Mouse (Mus musculus) heart, postnatal 0 days (tissue): ENCODE measurements around the gene Sfmbt1. TPM values are rescaled to one million over a fixed set of nuclear protein-coding genes. Genes with fewer than 3 reads are reported as not detected.

Source experiments
- ATAC-seq: fragments of 200-750 bp; cut with Nextera tagmentation; 2 replicates; pipeline ENCODE4 v1.8.0; 2017; ENCODE audit warnings: low read depth, moderate number of reproducible peaks, moderate library complexity; ENCODE audit not compliant: insufficient read depth
- DNase-seq: peaks from one replicate; pipeline ENCODE4 v3.0.0-alpha.2; 2016; ENCODE audit warnings: low spot score
- H3K27ac ChIP-seq: fragments of 300-500 bp; sonication (generic); 2 replicates; pipeline ENCODE4 v1.5.1; 2014; ENCODE audit warnings: low read depth, mild to moderate bottlenecking
- H3K27me3 ChIP-seq: fragments of 300-500 bp; sonication (generic); 2 replicates; pipeline ENCODE4 v1.6.1; 2014; ENCODE audit warnings: low read length, mixed read lengths; ENCODE audit not compliant: control insufficient read depth, insufficient read depth
- H3K36me3 ChIP-seq: fragments of 300-500 bp; sonication (generic); replicated peaks from 2 replicates; pipeline ENCODE4 v1.6.1; 2014; ENCODE audit warnings: low read length, mixed read lengths; ENCODE audit not compliant: control insufficient read depth, insufficient read depth
- H3K4me1 ChIP-seq: fragments of 300-500 bp; sonication (generic); 2 replicates; pipeline ENCODE4 v1.6.1; 2014; ENCODE audit warnings: antibody characterized with exemption; ENCODE audit not compliant: control insufficient read depth, insufficient read depth
- H3K4me2 ChIP-seq: fragments of 300-500 bp; sonication (generic); 2 replicates; pipeline ENCODE4 v1.6.1; 2014; ENCODE audit warnings: low read depth, mild to moderate bottlenecking, low read length, moderate library complexity
- H3K4me3 ChIP-seq: fragments of 300-500 bp; sonication (generic); 2 replicates; pipeline ENCODE4 v1.5.1; 2014; ENCODE audit warnings: low read depth, low read length
- H3K9ac ChIP-seq: fragments of 300-500 bp; sonication (generic); replicated peaks from 2 replicates; pipeline ENCODE4 v1.6.1; 2014; ENCODE audit warnings: low read depth, low read length, mixed read lengths
- H3K9me3 ChIP-seq: fragments of 300-500 bp; sonication (generic); replicated peaks from 2 replicates; pipeline ENCODE4 v1.6.1; 2016; ENCODE audit warnings: low read length; ENCODE audit not compliant: control insufficient read depth
- CTCF ChIP-seq: IDR thresholded peaks from 2 replicates; pipeline ENCODE4 v1.5.1; 2016; ENCODE audit warnings: antibody characterized with exemption, control low read depth, low read depth
- EP300 ChIP-seq: IDR thresholded peaks from 2 replicates; pipeline ENCODE4 v1.6.1; 2016; ENCODE audit warnings: antibody characterized with exemption, low read depth
- WGBS: fragments of 180-500 bp; shearing (Covaris S2); extraction: QIAGEN DNeasy Blood & Tissue Kit; methylation state at CpG from one replicate; pipeline ENCODE4 v1.1.7; 2014; 5-methylcytosine and 5-hydroxymethylcytosine counted together
- polyA plus RNA-seq: library from polyadenylated mRNA; unstranded; fragments of >200 nt; fragmentation: Nextera tagmentation; extraction: Ambion mirVana; gene quantifications from 2 replicates; pipeline ENCODE4 v1.2.1, GENCODE M21; 2015
- total RNA-seq: library from RNA; depleted of rRNA; stranded (reverse); fragments of >200 nt; gene quantifications from 2 replicates; pipeline ENCODE4 v1.2.3, GENCODE M21; 2014; ENCODE audit warnings: low replicate concordance

Sfmbt1 gene
- total and polyA plus RNA-seq, 2 experiments from 2014 or later: 1.8 to 7.6 TPM

DNA sequence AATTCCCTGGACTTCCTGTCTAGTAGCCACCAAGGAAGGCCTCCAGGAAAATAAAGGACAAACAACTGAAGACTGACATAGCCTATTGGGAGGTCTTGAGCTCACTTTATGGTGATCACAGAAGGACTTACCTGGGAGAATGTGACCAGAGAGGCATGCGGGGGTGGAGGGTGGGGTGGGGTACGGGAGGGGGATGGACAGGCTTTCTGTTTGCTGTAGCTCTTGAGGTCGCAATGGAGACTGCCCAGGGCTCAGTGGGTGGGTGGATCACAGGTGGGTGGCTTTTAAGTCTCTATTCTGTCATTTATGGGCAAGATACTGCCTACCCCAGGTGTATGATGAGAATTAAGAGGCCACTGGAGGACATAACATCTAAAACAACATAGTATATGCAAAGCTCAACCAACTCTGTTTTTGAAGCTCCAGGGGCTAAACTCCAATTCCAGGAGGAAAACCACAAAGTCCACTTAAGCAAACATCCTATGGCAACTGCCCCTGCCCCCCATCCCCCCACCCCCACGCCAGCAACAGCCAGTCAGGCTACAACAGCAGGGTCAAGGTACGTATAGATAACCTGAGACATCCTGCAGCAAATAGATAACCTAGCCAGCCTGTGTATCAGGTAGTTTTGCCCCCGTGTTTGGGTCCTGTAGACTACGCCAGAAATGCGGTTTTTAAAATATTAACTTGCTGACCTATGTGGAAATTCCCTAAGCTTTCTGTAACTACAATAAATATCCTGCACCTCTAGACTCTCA, 10.4 kb upstream of the Sfmbt1 start:
- TF ChIP-seq EP300 (no peak), CTCF (no peak)
- H3K9ac ChIP-seq: no peak overlapping the region
- H3K4me1 ChIP-seq: no peaks in the 10 kb centered on the region
- no peak overlapping the region for H3K4me3 ChIP-seq
- ATAC-seq: no peak
- H3K36me3 ChIP-seq: no peaks in the 10 kb centered on the region
- no peaks in the 10 kb centered on the region for H3K27me3 ChIP-seq
- WGBS: 81% methylated on average over 8 of the region's 8 CpGs
- no peaks in the 10 kb centered on the region for H3K9me3 ChIP-seq
- no peak for DNase-seq
- H3K27ac ChIP-seq: no peak overlapping the region
- no peak overlapping the region for H3K4me2 ChIP-seq

DNA sequence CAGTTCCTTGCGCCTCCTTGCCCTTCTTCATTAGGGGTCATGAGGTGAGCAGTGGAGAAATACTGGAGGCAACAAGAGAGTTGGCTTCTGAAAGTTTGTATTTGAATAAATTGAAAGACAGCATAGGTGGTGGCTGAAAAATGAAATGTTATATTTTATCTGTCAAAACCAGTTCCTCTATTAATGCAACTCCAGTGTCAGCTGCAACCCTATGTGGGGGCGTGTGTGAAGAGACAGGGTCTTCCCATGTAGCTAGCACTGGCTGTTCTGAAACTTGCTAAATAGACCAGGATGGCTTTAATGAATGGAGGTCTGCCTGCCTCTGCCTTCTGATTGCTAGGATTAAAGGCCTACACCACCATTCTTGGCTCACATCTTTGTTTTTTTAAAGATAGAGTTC, 2.8 kb upstream of the Sfmbt1 start:
- no peak for ATAC-seq
- peaks cover 2% of the 10 kb centered on the region; the same call in 1 of the 2 replicates for H3K4me1 ChIP-seq
- no peak for DNase-seq
- H3K27me3 ChIP-seq: no peaks in the 10 kb centered on the region
- H3K9me3 ChIP-seq: no peaks in the 10 kb centered on the region
- no peaks in the 10 kb centered on the region for H3K36me3 ChIP-seq
- H3K27ac ChIP-seq: no peak overlapping the region
- H3K9ac ChIP-seq: no peak overlapping the region
- 93% methylated on average over 2 of the region's 2 CpGs for WGBS
- TF ChIP-seq EP300 (no peak), CTCF (no peak)
- no peak overlapping the region for H3K4me3 ChIP-seq
- H3K4me2 ChIP-seq: no peak overlapping the region

GRCm38 (mm10) chr14:30713769-30714168, 880 bp upstream of the Sfmbt1 start:
- TF ChIP-seq CTCF: no peak
- TF ChIP-seq EP300: no peak
- Histone ChIP-seq H3K9me3 (no peaks in the 10 kb centered on the region), H3K36me3 (no peaks in the 10 kb centered on the region), H3K4me1 (peaks cover 5% of the 10 kb centered on the region; the same call in 1 of the 2 replicates), H3K4me2 (no peak overlapping the region), H3K27me3 (no peaks in the 10 kb centered on the region), H3K9ac (no peak overlapping the region), H3K4me3 (no peak overlapping the region), H3K27ac (no peak overlapping the region)
- no peak for ATAC-seq
- DNase-seq: no peak
- whole genome bisulfite sequencing: 67% methylated on average over 1 of the region's 1 CpGs

- peak overlapping the region; percentile 93 for H3K4me2 ChIP-seq
- H3K9me3 ChIP-seq: no peaks in the 10 kb centered on the region
- H3K4me3 ChIP-seq: peak overlapping the region; percentile 97
- ATAC-seq (peak; percentile 86), DNase-seq (peak; percentile 78)
- 2% methylated on average over 48 of the region's 68 CpGs for whole genome bisulfite sequencing
- peaks cover 5% of the 10 kb centered on the region; the same call in 1 of the 2 replicates for H3K4me1 ChIP-seq
- TF ChIP-seq EP300 (no peak), CTCF (no peak)
- H3K27me3 ChIP-seq: no peaks in the 10 kb centered on the region
- peak overlapping the region; percentile 90 for H3K27ac ChIP-seq
- peak overlapping the region; percentile 93 for H3K9ac ChIP-seq
- no peaks in the 10 kb centered on the region for H3K36me3 ChIP-seq
Measured at GRCm38 (mm10) chr14:30715618-30716050, 985 bp downstream of the Sfmbt1 start.

DNA sequence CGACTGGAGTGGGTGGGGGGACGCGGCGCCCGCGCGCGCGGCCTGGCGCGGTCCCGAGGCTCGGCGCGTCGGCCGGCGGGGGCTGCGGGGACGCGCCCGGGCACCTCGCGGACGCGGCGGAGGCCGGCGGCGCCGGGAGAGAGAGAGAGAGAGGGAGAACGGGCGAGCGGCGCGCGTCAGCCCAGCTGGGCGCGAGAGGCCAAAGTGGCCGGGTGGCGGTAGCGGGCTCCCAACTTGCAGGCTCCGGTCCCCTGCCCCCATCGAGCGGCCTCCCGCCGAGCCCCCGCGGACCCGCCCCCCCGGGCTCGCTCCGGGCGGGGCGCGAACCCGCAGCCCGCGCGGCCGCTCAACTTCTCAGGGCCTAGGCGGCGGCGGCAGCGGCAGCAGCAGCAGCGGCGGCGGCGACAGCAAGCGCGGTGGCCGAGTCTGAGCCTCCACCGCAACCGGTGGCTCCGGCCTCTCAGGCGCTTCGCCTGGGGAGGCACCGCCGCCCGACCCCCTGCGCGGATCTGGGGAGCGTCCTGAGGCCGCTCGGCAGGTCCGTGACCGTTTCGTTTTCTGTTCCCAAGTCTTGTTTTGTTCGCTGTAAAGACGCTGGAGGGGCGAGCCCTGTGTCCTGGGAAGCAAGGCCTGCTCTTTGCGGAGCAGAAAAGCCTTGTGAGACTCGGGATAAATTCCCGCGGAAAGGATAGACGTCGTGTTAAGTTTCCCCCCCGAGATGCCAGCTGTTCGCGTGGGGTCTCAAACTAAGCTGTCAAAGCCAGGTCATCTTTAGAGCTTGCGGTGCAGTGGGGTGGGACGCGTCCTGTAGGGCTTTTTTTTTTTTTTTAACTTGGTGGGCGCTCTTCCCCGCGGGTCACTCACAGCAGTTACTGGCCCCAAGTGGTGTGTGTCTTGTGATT, 1.7 kb downstream of the Sfmbt1 start:
- DNase-seq (peak; percentile 47), ATAC-seq (peak; percentile 61)
- Histone ChIP-seq H3K27ac (peak overlapping the region; percentile 90), H3K36me3 (no peaks in the 10 kb centered on the region), H3K4me3 (peak overlapping the region; percentile 97), H3K9ac (peak overlapping the region; percentile 93), H3K4me1 (peaks cover 5% of the 10 kb centered on the region; the same call in 1 of the 2 replicates), H3K27me3 (no peaks in the 10 kb centered on the region), H3K4me2 (peak overlapping the region; percentile 93), H3K9me3 (no peaks in the 10 kb centered on the region)
- 0% methylated on average over 60 of the region's 106 CpGs for WGBS
- TF ChIP-seq CTCF: no peak
- TF ChIP-seq EP300: no peak
